Mouse (Mus musculus) lung, embryonic 15.5 days (tissue): ENCODE measurements around the gene Notch2. TPM values are rescaled to one million over a fixed set of nuclear protein-coding genes. Genes with fewer than 3 reads are reported as not detected.

ENCODE experiments used
- ATAC-seq: fragments of 200-750 bp; cut with Nextera tagmentation; 2 replicates; pipeline ENCODE4 v1.8.0; 2017; ENCODE audit warnings: moderate number of reproducible peaks, borderline replicate concordance; ENCODE audit not compliant: low FRiP score, low TSS enrichment; ENCODE audit errors: extremely low read depth
- H3K27ac ChIP-seq: fragments of 300-500 bp; sonication (generic); 2 replicates; pipeline ENCODE4 v1.5.1; 2015; ENCODE audit warnings: moderate library complexity, mild to moderate bottlenecking, inconsistent platforms
- H3K27me3 ChIP-seq: fragments of 300-500 bp; sonication (generic); 2 replicates; pipeline ENCODE4 v1.6.1; 2015; ENCODE audit warnings: inconsistent platforms
- H3K36me3 ChIP-seq: fragments of 300-500 bp; sonication (generic); 2 replicates; pipeline ENCODE4 v1.6.1; 2015; ENCODE audit warnings: inconsistent platforms
- H3K4me1 ChIP-seq: fragments of 300-500 bp; sonication (generic); 2 replicates; pipeline ENCODE4 v1.6.1; 2015; ENCODE audit warnings: inconsistent platforms
- H3K4me2 ChIP-seq: fragments of 300-500 bp; sonication (generic); 2 replicates; pipeline ENCODE4 v1.6.1; 2015; ENCODE audit warnings: inconsistent platforms, mild to moderate bottlenecking, moderate library complexity
- H3K4me3 ChIP-seq: fragments of 300-500 bp; sonication (generic); 2 replicates; pipeline ENCODE4 v1.5.1; 2015; ENCODE audit warnings: mild to moderate bottlenecking, inconsistent platforms
- H3K9ac ChIP-seq: fragments of 300-500 bp; sonication (generic); 2 replicates; pipeline ENCODE4 v1.6.1; 2015; ENCODE audit warnings: inconsistent platforms
- H3K9me3 ChIP-seq: fragments of 300-500 bp; sonication (generic); 2 replicates; pipeline ENCODE4 v1.6.1; 2016; ENCODE audit warnings: inconsistent platforms
- WGBS: fragments of 180-500 bp; shearing (Covaris S2); methylation state at CpG from one replicate; pipeline ENCODE4 v1.1.7; 2015; 5-methylcytosine and 5-hydroxymethylcytosine counted together
- polyA plus RNA-seq: library from polyadenylated mRNA; unstranded; fragments of >200 nt; fragmentation: Nextera tagmentation; extraction: Ambion mirVana; gene quantifications from 2 replicates; pipeline ENCODE4 v1.2.1, GENCODE M21; 2015

The Notch2 gene
- polyA plus RNA-seq, 1 experiment from 2014 or later = 35.1 TPM

GRCm38 (mm10) chr3:98056956-98057365, 43.6 kb downstream of the Notch2 start:
- Histone ChIP-seq H3K4me1 (peaks cover 75% of the 10 kb centered on the region), H3K4me2 (no peak overlapping the region)

GRCm38 (mm10) chr3:98059076-98059475, 45.7 kb downstream of the Notch2 start:
- Histone ChIP-seq H3K9ac (no peak overlapping the region), H3K9me3 (no peaks in the 10 kb centered on the region), H3K36me3 (no peaks in the 10 kb centered on the region), H3K27ac (no peak overlapping the region), H3K4me3 (no peak overlapping the region), H3K4me1 (peaks cover 78% of the 10 kb centered on the region), H3K27me3 (no peaks in the 10 kb centered on the region), H3K4me2 (no peak overlapping the region)
- no peak for ATAC-seq
- 81% methylated on average over 4 of the region's 4 CpGs for WGBS

More at GRCm38 (mm10) chr3:98056956-98057365, 43.6 kb downstream of the Notch2 start:
- H3K9me3 ChIP-seq = no peaks in the 10 kb centered on the region
- no peaks in the 10 kb centered on the region for H3K27me3 ChIP-seq
- H3K9ac ChIP-seq = no peak overlapping the region
- H3K36me3 ChIP-seq = no peaks in the 10 kb centered on the region
- no peak for ATAC-seq
- peak overlapping the region; percentile 75 for H3K27ac ChIP-seq
- WGBS = 64% methylated on average over 6 of the region's 6 CpGs
- H3K4me3 ChIP-seq = no peak overlapping the region

GRCm38 (mm10) chr3:98060981-98061660, 47.8 kb downstream of the Notch2 start:
- Histone ChIP-seq H3K4me3 (no peak overlapping the region), H3K4me2 (0 out of 2 replicates have a peak overlapping the region, but pooled peaks have one; percentile 2), H3K9me3 (no peaks in the 10 kb centered on the region), H3K9ac (no peak overlapping the region), H3K36me3 (no peaks in the 10 kb centered on the region), H3K4me1 (peaks cover 69% of the 10 kb centered on the region), H3K27ac (peak overlapping the region; percentile 91), H3K27me3 (no peaks in the 10 kb centered on the region)
- WGBS = 14% methylated on average over 7 of the region's 7 CpGs
- ATAC-seq = no peak

GRCm38 (mm10) chr3:98061661-98062330, 48.5 kb downstream of the Notch2 start:
- H3K4me2 ChIP-seq = no peak overlapping the region

GRCm38 (mm10) chr3:98062591-98063185, 49.4 kb downstream of the Notch2 start:
- Histone ChIP-seq H3K36me3 (no peaks in the 10 kb centered on the region), H3K27me3 (no peaks in the 10 kb centered on the region), H3K27ac (peak overlapping the region; percentile 91), H3K4me1 (peaks cover 73% of the 10 kb centered on the region), H3K4me2 (peak overlapping the region; percentile 36), H3K9ac (0 out of 2 replicates have a peak overlapping the region, but pooled peaks have one; percentile 1), H3K4me3 (no peak overlapping the region), H3K9me3 (no peaks in the 10 kb centered on the region)
- ATAC-seq = no peak
- WGBS = 61% methylated on average over 1 of the region's 1 CpGs

More at GRCm38 (mm10) chr3:98061661-98062330, 48.5 kb downstream of the Notch2 start:
- no peak for ATAC-seq
- 18% methylated on average over 13 of the region's 13 CpGs for WGBS
- Histone ChIP-seq H3K9ac (peak overlapping the region; percentile 5; the same call in 1 of the 2 replicates), H3K9me3 (no peaks in the 10 kb centered on the region), H3K27ac (peak overlapping the region; percentile 91), H3K4me3 (no peak overlapping the region), H3K4me1 (peaks cover 69% of the 10 kb centered on the region), H3K27me3 (no peaks in the 10 kb centered on the region), H3K36me3 (no peaks in the 10 kb centered on the region)

- Histone ChIP-seq H3K27me3 (no peaks in the 10 kb centered on the region), H3K9me3 (no peaks in the 10 kb centered on the region), H3K4me2 (peak overlapping the region; percentile 36), H3K36me3 (no peaks in the 10 kb centered on the region), H3K27ac (peak overlapping the region; percentile 91), H3K9ac (0 out of 2 replicates have a peak overlapping the region, but pooled peaks have one; percentile 1), H3K4me3 (no peak overlapping the region), H3K4me1 (peaks cover 78% of the 10 kb centered on the region)
- ATAC-seq = peak; percentile 78
- WGBS = 11% methylated on average over 8 of the region's 8 CpGs
Measured at GRCm38 (mm10) chr3:98063186-98063771, 50.0 kb downstream of the Notch2 start.

- H3K27ac ChIP-seq = peak overlapping the region; percentile 91
- WGBS = 24% methylated on average over 9 of the region's 9 CpGs
- H3K36me3 ChIP-seq = no peaks in the 10 kb centered on the region
- no peak overlapping the region for H3K9ac ChIP-seq
- no peaks in the 10 kb centered on the region for H3K27me3 ChIP-seq
- H3K9me3 ChIP-seq = no peaks in the 10 kb centered on the region
- H3K4me1 ChIP-seq = peaks cover 78% of the 10 kb centered on the region
- ATAC-seq = no peak
- no peak overlapping the region for H3K4me3 ChIP-seq
- H3K4me2 ChIP-seq = peak overlapping the region; percentile 36
Measured at GRCm38 (mm10) chr3:98063833-98064232, 50.5 kb downstream of the Notch2 start.

- H3K36me3 ChIP-seq = no peaks in the 10 kb centered on the region
- peaks cover 71% of the 10 kb centered on the region for H3K4me1 ChIP-seq
- H3K4me2 ChIP-seq = no peak overlapping the region
- WGBS = 83% methylated on average over 8 of the region's 8 CpGs
- no peaks in the 10 kb centered on the region for H3K9me3 ChIP-seq
- H3K27me3 ChIP-seq = no peaks in the 10 kb centered on the region
- peak overlapping the region; percentile 9; the same call in 1 of the 2 replicates for H3K27ac ChIP-seq
- H3K4me3 ChIP-seq = no peak overlapping the region
- H3K9ac ChIP-seq = no peak overlapping the region
- no peak for ATAC-seq
Measured at GRCm38 (mm10) chr3:98065004-98065403, 51.7 kb downstream of the Notch2 start.

- peaks cover 56% of the 10 kb centered on the region for H3K4me1 ChIP-seq
- no peak overlapping the region for H3K9ac ChIP-seq
- H3K4me3 ChIP-seq = no peak overlapping the region
- no peak for ATAC-seq
- H3K4me2 ChIP-seq = no peak overlapping the region
- H3K27ac ChIP-seq = 0 out of 2 replicates have a peak overlapping the region, but pooled peaks have one; percentile 26
- 81% methylated on average over 3 of the region's 3 CpGs for WGBS
- H3K27me3 ChIP-seq = no peaks in the 10 kb centered on the region
- no peaks in the 10 kb centered on the region for H3K9me3 ChIP-seq
- H3K36me3 ChIP-seq = no peaks in the 10 kb centered on the region
Measured at GRCm38 (mm10) chr3:98066434-98066833, 53.1 kb downstream of the Notch2 start.

- H3K4me1 ChIP-seq = peaks cover 47% of the 10 kb centered on the region
- 29% methylated on average over 3 of the region's 3 CpGs for WGBS
- H3K4me2 ChIP-seq = no peak overlapping the region
- no peak overlapping the region for H3K9ac ChIP-seq
- no peak overlapping the region for H3K4me3 ChIP-seq
- ATAC-seq = peak; percentile 43; the same call in 1 of the 2 replicates
- H3K9me3 ChIP-seq = no peaks in the 10 kb centered on the region
- peak overlapping the region; percentile 53; the same call in 1 of the 2 replicates for H3K27ac ChIP-seq
- H3K36me3 ChIP-seq = peaks cover 7% of the 10 kb centered on the region
- no peaks in the 10 kb centered on the region for H3K27me3 ChIP-seq
Measured at GRCm38 (mm10) chr3:98067413-98067812, 54.1 kb downstream of the Notch2 start.

GRCm38 (mm10) chr3:98067852-98068491, 54.6 kb downstream of the Notch2 start:
- peaks cover 41% of the 10 kb centered on the region for H3K4me1 ChIP-seq
- no peak overlapping the region for H3K4me3 ChIP-seq
- peaks cover 12% of the 10 kb centered on the region for H3K36me3 ChIP-seq
- no peaks in the 10 kb centered on the region for H3K27me3 ChIP-seq
- no peak overlapping the region for H3K9ac ChIP-seq
- no peaks in the 10 kb centered on the region for H3K9me3 ChIP-seq
- peak overlapping the region; percentile 53; the same call in 1 of the 2 replicates for H3K27ac ChIP-seq
- ATAC-seq = no peak
- WGBS = 67% methylated on average over 12 of the region's 12 CpGs
- no peak overlapping the region for H3K4me2 ChIP-seq
